ENCODE assay signal across 8 mouse cellular contexts in genomic region chr10:73821657-73822583, GRCm38 (mm10).
DNase-seq lines count a peak whose midpoint lies in the region; ATAC-seq lines count a peak whose summit lies in the region.

No protein-coding gene starts in this region.

- ATAC-seq in lung, embryonic 15.5 days (ENCODE audit: borderline replicate concordance, extremely low read depth, low FRiP score, low TSS enrichment) = no peak

- H3K36me3 ChIP-seq in lung, embryonic 15.5 days = no peaks in the 10 kb centered on the region
- H3K36me3 ChIP-seq in forebrain, embryonic 10.5 days (replicated peaks) = no peaks in the 10 kb centered on the region

- DNase-seq in lung, postnatal 14 days = no peak
- no peak for DNase-seq in forebrain, embryonic 10.5 days (ENCODE audit: extremely low spot score, low spot score)
- DNase-seq in layer of hippocampus, adult 9-11 months = peak; percentile 27
- peak; percentile 69 for DNase-seq in retina, adult 2 months (ENCODE audit: low read depth, low spot score)
- no peak for DNase-seq in c-Kit-positive CD71-positive TER-119-positive erythroid progenitor cells, embryonic 14.5 days (ENCODE audit: low spot score)
- DNase-seq in gastrocnemius, postnatal 14 days = no peak
- DNase-seq in kidney, postnatal 4 days = no peak

- H3K4me3 ChIP-seq in lung, embryonic 15.5 days = no peak overlapping the region
- H3K4me3 ChIP-seq in forebrain, embryonic 10.5 days = peak overlapping the region; percentile 35

- H3K4me1 ChIP-seq in lung, embryonic 15.5 days = no peaks in the 10 kb centered on the region
- peaks cover 20% of the 10 kb centered on the region for H3K4me1 ChIP-seq in forebrain, embryonic 10.5 days

- H3K27ac ChIP-seq in lung, embryonic 15.5 days = no peak overlapping the region
- H3K27ac ChIP-seq in forebrain, embryonic 10.5 days = no peak overlapping the region

- H3K9me3 ChIP-seq in lung, embryonic 15.5 days = no peaks in the 10 kb centered on the region
- H3K9me3 ChIP-seq in forebrain, embryonic 10.5 days = no peaks in the 10 kb centered on the region

- H3K27me3 ChIP-seq in lung, embryonic 15.5 days = 0 out of 2 replicates have a peak, but pooled peaks cover 3% of the 10 kb centered on the region
- peaks cover 16% of the 10 kb centered on the region for H3K27me3 ChIP-seq in forebrain, embryonic 10.5 days (ENCODE audit: poor library complexity, severe bottlenecking)

- WGBS in lung, embryonic 15.5 days = 34% methylated on average over 22 of the region's 22 CpGs
- 30% methylated on average over 22 of the region's 22 CpGs for WGBS in forebrain, embryonic 10.5 days

- intact Hi-C loops in gastrocnemius, postnatal 14 days (cut with DNase I; ENCODE audit: low total_unique reads) = no loop called here

- H3K9ac ChIP-seq in lung, embryonic 15.5 days = no peak overlapping the region

- H3K4me2 ChIP-seq in lung, embryonic 15.5 days = peak overlapping the region; percentile 23; the same call in 1 of the 2 replicates

Comparison
In these comparisons a context has a peak if more than half of its experiments do, and no peak if none do; other contexts are left out.
1. DNase-seq: peak in layer of hippocampus, adult 9-11 months (single experiment) and retina, adult 2 months (single experiment); none in lung, postnatal 14 days (single experiment), forebrain, embryonic 10.5 days (single experiment), c-Kit-positive CD71-positive TER-119-positive erythroid progenitor cells, embryonic 14.5 days (single experiment), gastrocnemius, postnatal 14 days (single experiment) and kidney, postnatal 4 days (0 of 2).